Mouse (Mus musculus) myocyte (in vitro differentiated cells): Measurements from ENCODE around the gene Epx. TPM values are rescaled to one million over a fixed set of nuclear protein-coding genes. Genes with fewer than 3 reads are reported as not detected.
"Not testable (repeated sequence)": the region's sequence is repeated elsewhere in the genome, so short reads cannot be mapped to it uniquely, and the experiment has no call there.

ENCODE experiments used
- H3K27me3 ChIP-seq: one replicate; pipeline ENCODE4 v1.6.1; 2011; ENCODE audit not compliant: control insufficient read depth, insufficient read depth, insufficient read length
- H3K36me3 ChIP-seq: one replicate; pipeline ENCODE4 v1.6.1; 2011; ENCODE audit not compliant: control insufficient read depth, insufficient read depth
- H3K4me2 ChIP-seq: one replicate; pipeline ENCODE4 v1.6.1; 2011; ENCODE audit warnings: low read depth, control low read depth
- H3K4me3 ChIP-seq: one replicate; pipeline ENCODE4 v1.5.1; 2011; ENCODE audit warnings: mild to moderate bottlenecking, control low read depth, moderate library complexity
- H3K79me2 ChIP-seq: one replicate; pipeline ENCODE4 v1.6.1; 2011; ENCODE audit not compliant: control insufficient read depth, insufficient read depth
- H3ac ChIP-seq: one replicate; pipeline ENCODE4 v1.6.1; 2011; ENCODE audit not compliant: control insufficient read depth, insufficient read length
- CEBPB ChIP-seq: IDR thresholded peaks from 2 replicates; pipeline ENCODE4 v1.6.1; 2011; ENCODE audit warnings: mild to moderate bottlenecking, moderate library complexity; ENCODE audit not compliant: poor library complexity, insufficient read depth, severe bottlenecking
- E2F4 ChIP-seq: IDR thresholded peaks from one replicate; pipeline ENCODE4 v1.6.1; 2011; ENCODE audit warnings: mild to moderate bottlenecking, control low read depth, moderate library complexity; ENCODE audit not compliant: insufficient read depth
- MAX ChIP-seq: IDR thresholded peaks from one replicate; pipeline ENCODE4 v1.6.1; 2011; ENCODE audit warnings: low read depth, mild to moderate bottlenecking, control low read depth
- MYOD1 ChIP-seq, 3 experiments: IDR thresholded peaks; one replicate each; pipeline ENCODE4 v1.6.1; 2011; ENCODE audit warnings: control low read depth in 2 of 3, low read depth in 2 of 3, mild to moderate bottlenecking in 2 of 3, moderate library complexity in 1 of 3; ENCODE audit not compliant: insufficient read length in 2 of 3, control insufficient read depth in 1 of 3
- MYOG ChIP-seq, 3 experiments: IDR thresholded peaks; one replicate each; pipeline ENCODE4 v1.6.1; 2011; ENCODE audit warnings: control low read depth in 2 of 3, low read depth in 2 of 3, mild to moderate bottlenecking in 2 of 3; ENCODE audit not compliant: insufficient read length in 2 of 3, control insufficient read depth in 1 of 3, insufficient read depth in 1 of 3
- POLR2A ChIP-seq: IDR thresholded peaks from one replicate; pipeline ENCODE4 v1.6.1; 2011; ENCODE audit warnings: low read depth, mild to moderate bottlenecking, control low read depth, moderate library complexity; ENCODE audit not compliant: insufficient read length
- POLR2AphosphoS2 ChIP-seq: IDR thresholded peaks from one replicate; pipeline ENCODE4 v1.6.1; 2011; ENCODE audit warnings: low read depth, control low read depth; ENCODE audit not compliant: insufficient read length
- REST ChIP-seq: IDR thresholded peaks from one replicate; pipeline ENCODE4 v1.6.1; 2011; ENCODE audit warnings: mild to moderate bottlenecking, control low read depth, moderate library complexity; ENCODE audit not compliant: insufficient read depth, insufficient read length
- SRF ChIP-seq: IDR thresholded peaks from one replicate; pipeline ENCODE4 v1.6.1; 2011; ENCODE audit warnings: low read depth; ENCODE audit not compliant: control insufficient read depth, insufficient read length
- TCF12 ChIP-seq: IDR thresholded peaks from one replicate; pipeline ENCODE4 v1.6.1; 2011; ENCODE audit warnings: mild to moderate bottlenecking, control low read depth; ENCODE audit not compliant: poor library complexity, insufficient read depth, severe bottlenecking
- TCF3 ChIP-seq: IDR thresholded peaks from one replicate; pipeline ENCODE4 v1.6.1; 2011; ENCODE audit warnings: low read depth, control low read depth; ENCODE audit not compliant: insufficient read length
- USF1 ChIP-seq: IDR thresholded peaks from one replicate; pipeline ENCODE4 v1.6.1; 2011; ENCODE audit warnings: low read depth, mild to moderate bottlenecking, control low read depth, moderate library complexity
- polyA plus RNA-seq: library from polyadenylated mRNA; unstranded; fragments of >200 nt; fragmentation: generic; extraction: Trizol; gene quantifications from one replicate; pipeline ENCODE4 v1.2.1, GENCODE M21; 2012; ENCODE audit warnings: missing spikeins

Gene Epx
- polyA plus RNA-seq, 1 experiment, result not detected

GRCm38 (mm10) chr11:87879826-87880225 lies 4.5 kb upstream of the Epx start:
- no peaks in the 10 kb centered on the region for H3K36me3 ChIP-seq
- H3K27me3 ChIP-seq, result peaks cover 52% of the 10 kb centered on the region
- no peak overlapping the region for H3K4me3 ChIP-seq
- no peak overlapping the region for H3K4me2 ChIP-seq
- no peaks in the 10 kb centered on the region for H3K79me2 ChIP-seq
- no peak overlapping the region for H3ac ChIP-seq
- TF ChIP-seq MYOG (IDR thresholded peaks at IDR 0.05; ENCODE audit: control insufficient read depth in 1 of 3, insufficient read depth in 1 of 3, insufficient read length in 2 of 3, low read depth in 2 of 3), result no peak
- TF ChIP-seq POLR2AphosphoS2, result no peak
- TF ChIP-seq REST, result no peak
- TF ChIP-seq CEBPB, result no peak
- no peak for TF ChIP-seq SRF
- no peak for TF ChIP-seq MYOD1 (IDR thresholded peaks at IDR 0.05; ENCODE audit: control insufficient read depth in 1 of 3, insufficient read length in 2 of 3, low read depth in 2 of 3)
- no peak for TF ChIP-seq MAX
- TF ChIP-seq POLR2A, result no peak
- no peak for TF ChIP-seq E2F4
- TF ChIP-seq TCF3, result no peak
- no peak for TF ChIP-seq TCF12
- TF ChIP-seq USF1, result no peak

- peaks cover 68% of the 10 kb centered on the region for H3K27me3 ChIP-seq
Observed at GRCm38 (mm10) chr11:87871766-87872165, 3.6 kb downstream of the Epx start.

GRCm38 (mm10) chr11:87870096-87870495 lies 5.2 kb downstream of the Epx start:
- Histone ChIP-seq H3K27me3 (peaks cover 52% of the 10 kb centered on the region), H3K36me3 (no peaks in the 10 kb centered on the region), H3ac (no peak overlapping the region), H3K4me3 (no peak overlapping the region), H3K79me2 (no peaks in the 10 kb centered on the region), H3K4me2 (no peak overlapping the region)
- TF ChIP-seq SRF, result no peak
- no peak for TF ChIP-seq E2F4
- TF ChIP-seq POLR2A, result no peak
- TF ChIP-seq REST, result no peak
- TF ChIP-seq USF1, result no peak
- TF ChIP-seq CEBPB, result no peak
- no peak for TF ChIP-seq TCF12
- TF ChIP-seq MAX, result no peak
- no peak for TF ChIP-seq MYOD1 (IDR thresholded peaks at IDR 0.05; ENCODE audit: control insufficient read depth in 1 of 3, insufficient read length in 2 of 3, low read depth in 2 of 3)
- no peak for TF ChIP-seq POLR2AphosphoS2
- TF ChIP-seq TCF3, result no peak
- no peak for TF ChIP-seq MYOG (IDR thresholded peaks at IDR 0.05; ENCODE audit: control insufficient read depth in 1 of 3, insufficient read depth in 1 of 3, insufficient read length in 2 of 3, low read depth in 2 of 3)

More at GRCm38 (mm10) chr11:87871766-87872165, 3.6 kb downstream of the Epx start:
- Histone ChIP-seq H3K36me3 (no peaks in the 10 kb centered on the region), H3K79me2 (no peaks in the 10 kb centered on the region), H3K4me2 (no peak overlapping the region), H3K4me3 (no peak overlapping the region), H3ac (no peak overlapping the region)
- TF ChIP-seq MYOG (IDR thresholded peaks at IDR 0.05; ENCODE audit: control insufficient read depth in 1 of 3, insufficient read depth in 1 of 3, insufficient read length in 2 of 3, low read depth in 2 of 3), result no peak
- TF ChIP-seq CEBPB, result no peak
- no peak for TF ChIP-seq E2F4
- no peak for TF ChIP-seq TCF3
- TF ChIP-seq USF1, result no peak
- TF ChIP-seq MYOD1 (IDR thresholded peaks at IDR 0.05; ENCODE audit: control insufficient read depth in 1 of 3, insufficient read length in 2 of 3, low read depth in 2 of 3), result no peak
- TF ChIP-seq MAX, result no peak
- TF ChIP-seq TCF12, result no peak
- TF ChIP-seq SRF, result no peak
- TF ChIP-seq REST, result no peak
- TF ChIP-seq POLR2AphosphoS2, result no peak
- no peak for TF ChIP-seq POLR2A

- peaks cover 25% of the 10 kb centered on the region for H3K27me3 ChIP-seq
- H3K4me2 ChIP-seq, H3K36me3 ChIP-seq, H3ac ChIP-seq, H3K4me3 ChIP-seq, H3K79me2 ChIP-seq: not testable (repeated sequence)
Observed at GRCm38 (mm10) chr11:87866891-87867290, 8.4 kb downstream of the Epx start.

- H3K79me2 ChIP-seq, result no peaks in the 10 kb centered on the region
- peaks cover 2% of the 10 kb centered on the region for H3K27me3 ChIP-seq
- H3ac ChIP-seq, result no peak overlapping the region
- no peak overlapping the region for H3K4me2 ChIP-seq
- H3K4me3 ChIP-seq, result no peak overlapping the region
- no peaks in the 10 kb centered on the region for H3K36me3 ChIP-seq
- TF ChIP-seq CEBPB (no peak), POLR2AphosphoS2 (no peak), SRF (no peak), POLR2A (no peak), USF1 (no peak), MAX (no peak), E2F4 (no peak)
Observed at GRCm38 (mm10) chr11:87862805-87863204, 12.5 kb downstream of the Epx start.
